Mouse (Mus musculus) hindbrain, embryonic 11.5 days (tissue): ENCODE measurements around the gene Aldh3a1. TPM values are rescaled to one million over a fixed set of nuclear protein-coding genes. Genes with fewer than 3 reads are reported as not detected.

Source experiments
- polyA plus RNA-seq: library from polyadenylated mRNA; unstranded; fragments of >200 nt; fragmentation: Nextera tagmentation; extraction: Ambion mirVana; gene quantifications from 2 replicates; pipeline ENCODE4 v1.2.1, GENCODE M21; 2014

Aldh3a1 gene
- polyA plus RNA-seq, 1 experiment from 2014 or later: not detected

Other genes with a start within 250 kb of the Aldh3a1 start
- gene Kcnj12, start 185.0 kb upstream of the Aldh3a1 start, polyA plus RNA-seq: 1.7 and 3.3 TPM in 2 replicates
- gene Tnfrsf13b, start 80.8 kb upstream of the Aldh3a1 start, polyA plus RNA-seq: 1.1 and 1.2 TPM in 2 replicates
- 273 and 295 TPM in 2 replicates for gene Usp22, start 32.5 kb upstream of the Aldh3a1 start, polyA plus RNA-seq
- 24.9 and 26.8 TPM in 2 replicates for gene Aldh3a2, start 59.9 kb downstream of the Aldh3a1 start, polyA plus RNA-seq
- not detected in 2 replicates for gene Slc47a2, start 135.3 kb downstream of the Aldh3a1 start, polyA plus RNA-seq
- gene Slc47a1, start 170.8 kb downstream of the Aldh3a1 start, polyA plus RNA-seq: 0.08 and 0.15 TPM in 2 replicates
- 0.56 and 0.74 TPM in 2 replicates for gene Rnf112, start 246.6 kb downstream of the Aldh3a1 start, polyA plus RNA-seq